Mouse (Mus musculus): ENCODE measurements at regions not wholly inside any gene's neighbourhood (a gene's known extent, or its start where the extent isn't known, plus 50 kb on each side); places are given as distances from the start of the nearest gene placed in this dataset.

- no peak for DNase-seq (ENCODE audit: low spot score in 2 of 2)
Observed at GRCm38 (mm10) chr4:93986189-93986588, 570.2 kb upstream of the Gm10306 start.

GRCm38 (mm10) chr4:93990273-93990869, 566.0 kb upstream of the Gm10306 start:
- no peak for DNase-seq (ENCODE audit: low spot score in 2 of 2)

GRCm38 (mm10) chr4:94005818-94006217, 550.5 kb upstream of the Gm10306 start:
- DNase-seq (ENCODE audit: low spot score in 2 of 2) = no peak

- peak; percentile 22 to 56 for DNase-seq (ENCODE audit: low spot score in 2 of 2)
Observed at GRCm38 (mm10) chr4:94007088-94007768, 549.1 kb upstream of the Gm10306 start.

GRCm38 (mm10) chr4:94015713-94016112, 540.6 kb upstream of the Gm10306 start:
- no peak for DNase-seq (ENCODE audit: low spot score in 2 of 2)

- DNase-seq (ENCODE audit: low spot score in 2 of 2) = peak; percentile 71 to 75
Observed at GRCm38 (mm10) chr4:94017702-94018101, 538.6 kb upstream of the Gm10306 start.

- no peak for DNase-seq (ENCODE audit: low spot score in 2 of 2)
Observed at GRCm38 (mm10) chr4:94049629-94050310, 506.6 kb upstream of the Gm10306 start.

GRCm38 (mm10) chr4:94052249-94053162, 503.8 kb upstream of the Gm10306 start:
- no peak for DNase-seq (ENCODE audit: low spot score in 2 of 2)

GRCm38 (mm10) chr4:94073178-94073870, 483.0 kb upstream of the Gm10306 start:
- no peak for DNase-seq (ENCODE audit: low spot score in 2 of 2)

GRCm38 (mm10) chr4:94082839-94083238, 473.5 kb upstream of the Gm10306 start:
- no peak for DNase-seq (ENCODE audit: low spot score in 2 of 2)

GRCm38 (mm10) chr4:94094379-94094778, 462.0 kb upstream of the Gm10306 start:
- DNase-seq (ENCODE audit: low spot score in 2 of 2) = no peak

- DNase-seq (ENCODE audit: low spot score in 2 of 2) = no peak
Observed at GRCm38 (mm10) chr4:94106941-94107340, 449.4 kb upstream of the Gm10306 start.

- no peak for DNase-seq (ENCODE audit: low spot score in 2 of 2)
Observed at GRCm38 (mm10) chr4:94116881-94117280, 439.5 kb upstream of the Gm10306 start.

- DNase-seq (ENCODE audit: low spot score in 2 of 2) = no peak
Observed at GRCm38 (mm10) chr4:94124177-94124576, 432.2 kb upstream of the Gm10306 start.

GRCm38 (mm10) chr4:94137921-94138320, 418.4 kb upstream of the Gm10306 start:
- DNase-seq (ENCODE audit: low spot score in 2 of 2) = no peak

GRCm38 (mm10) chr4:94144901-94145801, 411.2 kb upstream of the Gm10306 start:
- no peak for DNase-seq (ENCODE audit: low spot score in 2 of 2)

- no peak for DNase-seq (ENCODE audit: low spot score in 2 of 2)
Observed at GRCm38 (mm10) chr4:94147964-94148533, 408.3 kb upstream of the Gm10306 start.

- no peak for DNase-seq (ENCODE audit: low spot score in 2 of 2)
Observed at GRCm38 (mm10) chr4:94149056-94149455, 407.3 kb upstream of the Gm10306 start.

- DNase-seq (ENCODE audit: low spot score in 2 of 2) = no peak
Observed at GRCm38 (mm10) chr4:94160620-94161019, 395.7 kb upstream of the Gm10306 start.

GRCm38 (mm10) chr4:94173096-94173495, 383.2 kb upstream of the Gm10306 start:
- no peak for DNase-seq (ENCODE audit: low spot score in 2 of 2)

Data from right cerebral cortex, adult 2 months (tissue).